Mouse (Mus musculus) limb, embryonic 11.5 days (tissue): Measurements from ENCODE around the gene Rpf1. TPM values are rescaled to one million over a fixed set of nuclear protein-coding genes. Genes with fewer than 3 reads are reported as not detected.

Experiments used
- ATAC-seq: fragments of 200-750 bp; cut with Nextera tagmentation; 2 replicates; pipeline ENCODE4 v1.8.0; 2017; ENCODE audit warnings: low read depth; ENCODE audit not compliant: insufficient number of reproducible peaks, low FRiP score, low TSS enrichment
- DNase-seq: peaks from one replicate; pipeline ENCODE4 v3.0.0-alpha.2; 2015; ENCODE audit warnings: low spot score
- H3K27ac ChIP-seq: fragments of 300-500 bp; sonication (generic); replicated peaks from 2 replicates; pipeline ENCODE4 v1.5.1; 2014; ENCODE audit warnings: low read depth, mild to moderate bottlenecking, low read length
- H3K27me3 ChIP-seq: fragments of 300-500 bp; sonication (generic); 2 replicates; pipeline ENCODE4 v1.6.1; 2014; ENCODE audit warnings: mild to moderate bottlenecking, low read length, mixed read lengths; ENCODE audit not compliant: control insufficient read depth, insufficient read depth
- H3K36me3 ChIP-seq: fragments of 300-500 bp; sonication (generic); 2 replicates; pipeline ENCODE4 v1.6.1; 2014; ENCODE audit warnings: mild to moderate bottlenecking, low read length, moderate library complexity, mixed read lengths; ENCODE audit not compliant: control insufficient read depth, insufficient read depth
- H3K4me1 ChIP-seq: fragments of 300-500 bp; sonication (generic); 2 replicates; pipeline ENCODE4 v1.6.1; 2014; ENCODE audit warnings: low read length, mixed read lengths; ENCODE audit not compliant: control insufficient read depth, insufficient read depth
- H3K4me2 ChIP-seq: fragments of 300-500 bp; sonication (generic); 2 replicates; pipeline ENCODE4 v1.6.1; 2014; ENCODE audit warnings: low read depth, mild to moderate bottlenecking, moderate library complexity; ENCODE audit not compliant: severe bottlenecking
- H3K4me3 ChIP-seq: fragments of 300-500 bp; sonication (generic); 2 replicates; pipeline ENCODE4 v1.5.1; 2014; ENCODE audit warnings: low read depth, low read length
- H3K9ac ChIP-seq: fragments of 300-500 bp; sonication (generic); 2 replicates; pipeline ENCODE4 v1.6.1; 2014; ENCODE audit warnings: mild to moderate bottlenecking, low read length
- H3K9me3 ChIP-seq: fragments of 300-500 bp; sonication (generic); 2 replicates; pipeline ENCODE4 v1.6.1; 2016; ENCODE audit warnings: low read length; ENCODE audit not compliant: control insufficient read depth
- WGBS: fragments of 180-500 bp; shearing (Covaris S2); extraction: QIAGEN DNeasy Blood & Tissue Kit; methylation state at CpG from one replicate; pipeline ENCODE4 v1.1.7; 2014; 5-methylcytosine and 5-hydroxymethylcytosine counted together
- polyA plus RNA-seq: library from polyadenylated mRNA; unstranded; fragments of >200 nt; fragmentation: Nextera tagmentation; extraction: Ambion mirVana; gene quantifications from 2 replicates; pipeline ENCODE4 v1.2.1, GENCODE M21; 2014

The Rpf1 gene
- polyA plus RNA-seq, 1 experiment from 2014 or later, result 74.7 TPM

- H3K4me2 ChIP-seq, result peak overlapping the region; percentile 82
- WGBS, result 45% methylated on average over 5 of the region's 5 CpGs
- H3K9me3 ChIP-seq, result no peaks in the 10 kb centered on the region
- peak overlapping the region; percentile 89 for H3K9ac ChIP-seq
- ATAC-seq (peak; percentile 77; the same call in 1 of the 2 replicates), DNase-seq (no peak)
- H3K4me3 ChIP-seq, result peak overlapping the region; percentile 85
- H3K36me3 ChIP-seq, result peaks cover 6% of the 10 kb centered on the region; the same call in 1 of the 2 replicates
- no peaks in the 10 kb centered on the region for H3K4me1 ChIP-seq
- H3K27me3 ChIP-seq, result no peaks in the 10 kb centered on the region
- H3K27ac ChIP-seq, result peak overlapping the region; percentile 92; the same call in 1 of the 2 replicates
These were observed 917 bp downstream of the Rpf1 start for GRCm38 (mm10) chr3:146520226-146520797.

- no peaks in the 10 kb centered on the region for H3K9me3 ChIP-seq
- H3K4me3 ChIP-seq, result no peak overlapping the region
- ATAC-seq (no peak), DNase-seq (no peak)
- no peak overlapping the region for H3K4me2 ChIP-seq
- H3K4me1 ChIP-seq, result peaks cover 1% of the 10 kb centered on the region
- no peak overlapping the region for H3K9ac ChIP-seq
- peaks cover 17% of the 10 kb centered on the region for H3K36me3 ChIP-seq
- no peak overlapping the region for H3K27ac ChIP-seq
- WGBS, result 96% methylated on average over 7 of the region's 7 CpGs
- H3K27me3 ChIP-seq, result no peaks in the 10 kb centered on the region
These were observed 14.5 kb downstream of the Rpf1 start for GRCm38 (mm10) chr3:146506711-146507110.

- H3K27ac ChIP-seq, result no peak overlapping the region
- H3K9ac ChIP-seq, result peak overlapping the region; percentile 23; the same call in 1 of the 2 replicates
- no peaks in the 10 kb centered on the region for H3K27me3 ChIP-seq
- no peaks in the 10 kb centered on the region for H3K9me3 ChIP-seq
- no peak for DNase-seq
- H3K36me3 ChIP-seq, result peaks cover 11% of the 10 kb centered on the region
- peaks cover 4% of the 10 kb centered on the region for H3K4me1 ChIP-seq
- peak overlapping the region; percentile 63 for H3K4me2 ChIP-seq
- WGBS, result 62% methylated on average over 5 of the region's 5 CpGs
- ATAC-seq, result no peak
- peak overlapping the region; percentile 76 for H3K4me3 ChIP-seq
These were observed 19.6 kb downstream of the Rpf1 start for GRCm38 (mm10) chr3:146501601-146502123.

GRCm38 (mm10) chr3:146500810-146501201 is 20.4 kb downstream of the Rpf1 start:
- H3K36me3 ChIP-seq, result peaks cover 8% of the 10 kb centered on the region
- H3K4me3 ChIP-seq, result peak overlapping the region; percentile 76
- H3K4me2 ChIP-seq, result peak overlapping the region; percentile 63
- H3K4me1 ChIP-seq, result peaks cover 4% of the 10 kb centered on the region
- no peaks in the 10 kb centered on the region for H3K27me3 ChIP-seq
- ATAC-seq (no peak), DNase-seq (no peak)
- H3K27ac ChIP-seq, result no peak overlapping the region
- H3K9me3 ChIP-seq, result no peaks in the 10 kb centered on the region
- peak overlapping the region; percentile 85 for H3K9ac ChIP-seq
- 9% methylated on average over 5 of the region's 5 CpGs for WGBS

GRCm38 (mm10) chr3:146500003-146500809 is 21.0 kb downstream of the Rpf1 start:
- Histone ChIP-seq H3K27ac (peak overlapping the region; percentile 93), H3K9me3 (no peaks in the 10 kb centered on the region), H3K4me3 (peak overlapping the region; percentile 76), H3K4me2 (peak overlapping the region; percentile 63), H3K9ac (peak overlapping the region; percentile 85), H3K27me3 (no peaks in the 10 kb centered on the region), H3K4me1 (peaks cover 4% of the 10 kb centered on the region), H3K36me3 (peaks cover 6% of the 10 kb centered on the region)
- DNase-seq, result peak; percentile 79
- ATAC-seq, result peak; percentile 84
- under 1% methylated on average over 55 of the region's 57 CpGs for WGBS

- WGBS, result 0% methylated on average over 58 of the region's 88 CpGs
- DNase-seq (peak; percentile 90), ATAC-seq (peak; percentile 91)
- H3K27ac ChIP-seq, result peak within 1 kb of the TSS; percentile 93
- H3K4me1 ChIP-seq, result peaks cover 4% of the 10 kb centered on the region
- H3K4me2 ChIP-seq, result peak within 1 kb of the TSS; percentile 63
- H3K9me3 ChIP-seq, result no peaks in the 10 kb centered on the region
- H3K36me3 ChIP-seq, result peaks cover 6% of the 10 kb centered on the region
- H3K4me3 ChIP-seq, result peak within 1 kb of the TSS; percentile 76
- H3K27me3 ChIP-seq, result no peaks in the 10 kb centered on the region
- H3K9ac ChIP-seq, result peak within 1 kb of the TSS; percentile 85
These were observed 21.7 kb downstream of the Rpf1 start, which contains the start of the genes Spata1 and Gng5 for GRCm38 (mm10) chr3:146499431-146500002. TSS of gene Spata1 (minus strand) at chr3:146499753. TSS of gene Gng5 (plus strand) at chr3:146499807.

GRCm38 (mm10) chr3:146498989-146499388 is 22.2 kb downstream of the Rpf1 start:
- Histone ChIP-seq H3K9ac (peak overlapping the region; percentile 85), H3K27me3 (no peaks in the 10 kb centered on the region), H3K9me3 (no peaks in the 10 kb centered on the region), H3K4me1 (peaks cover 4% of the 10 kb centered on the region), H3K36me3 (peaks cover 6% of the 10 kb centered on the region), H3K4me2 (peak overlapping the region; percentile 45), H3K4me3 (peak overlapping the region; percentile 76), H3K27ac (peak overlapping the region; percentile 93)
- WGBS, result 5% methylated on average over 13 of the region's 13 CpGs
- DNase-seq (peak; percentile 31), ATAC-seq (no peak)

- H3K36me3 ChIP-seq, result no peaks in the 10 kb centered on the region
- no peak for DNase-seq
- WGBS, result 91% methylated on average over 8 of the region's 8 CpGs
- no peaks in the 10 kb centered on the region for H3K27me3 ChIP-seq
- H3K27ac ChIP-seq, result no peak overlapping the region
- H3K9ac ChIP-seq, result no peak overlapping the region
- H3K9me3 ChIP-seq, result no peaks in the 10 kb centered on the region
- H3K4me1 ChIP-seq, result no peaks in the 10 kb centered on the region
- no peak overlapping the region for H3K4me3 ChIP-seq
- no peak for ATAC-seq
- H3K4me2 ChIP-seq, result no peak overlapping the region
These were observed 26.3 kb downstream of the Rpf1 start for GRCm38 (mm10) chr3:146494941-146495340.
